Mouse (Mus musculus) myocyte (in vitro differentiated cells): Measurements from ENCODE around the gene Ccdc81. TPM values are rescaled to one million over a fixed set of nuclear protein-coding genes. Genes with fewer than 3 reads are reported as not detected.
A peak's percentile ranks its signal among the peaks of the same experiment; 100 is the strongest.

ENCODE experiments used
- H3K27me3 ChIP-seq: one replicate; pipeline ENCODE4 v1.6.1; 2011; ENCODE audit not compliant: control insufficient read depth, insufficient read depth, insufficient read length
- H3K36me3 ChIP-seq: one replicate; pipeline ENCODE4 v1.6.1; 2011; ENCODE audit not compliant: control insufficient read depth, insufficient read depth
- H3K4me2 ChIP-seq: one replicate; pipeline ENCODE4 v1.6.1; 2011; ENCODE audit warnings: low read depth, control low read depth
- H3K4me3 ChIP-seq: one replicate; pipeline ENCODE4 v1.5.1; 2011; ENCODE audit warnings: mild to moderate bottlenecking, control low read depth, moderate library complexity
- H3K79me2 ChIP-seq: one replicate; pipeline ENCODE4 v1.6.1; 2011; ENCODE audit not compliant: control insufficient read depth, insufficient read depth
- H3ac ChIP-seq: one replicate; pipeline ENCODE4 v1.6.1; 2011; ENCODE audit not compliant: control insufficient read depth, insufficient read length
- CEBPB ChIP-seq: IDR thresholded peaks from 2 replicates; pipeline ENCODE4 v1.6.1; 2011; ENCODE audit warnings: mild to moderate bottlenecking, moderate library complexity; ENCODE audit not compliant: poor library complexity, insufficient read depth, severe bottlenecking
- E2F4 ChIP-seq: IDR thresholded peaks from one replicate; pipeline ENCODE4 v1.6.1; 2011; ENCODE audit warnings: mild to moderate bottlenecking, control low read depth, moderate library complexity; ENCODE audit not compliant: insufficient read depth
- MAX ChIP-seq: IDR thresholded peaks from one replicate; pipeline ENCODE4 v1.6.1; 2011; ENCODE audit warnings: low read depth, mild to moderate bottlenecking, control low read depth
- MYOD1 ChIP-seq, 3 experiments: IDR thresholded peaks; one replicate each; pipeline ENCODE4 v1.6.1; 2011; ENCODE audit warnings: control low read depth in 2 of 3, low read depth in 2 of 3, mild to moderate bottlenecking in 2 of 3, moderate library complexity in 1 of 3; ENCODE audit not compliant: insufficient read length in 2 of 3, control insufficient read depth in 1 of 3
- MYOG ChIP-seq, 3 experiments: IDR thresholded peaks; one replicate each; pipeline ENCODE4 v1.6.1; 2011; ENCODE audit warnings: control low read depth in 2 of 3, low read depth in 2 of 3, mild to moderate bottlenecking in 2 of 3; ENCODE audit not compliant: insufficient read length in 2 of 3, control insufficient read depth in 1 of 3, insufficient read depth in 1 of 3
- POLR2A ChIP-seq: IDR thresholded peaks from one replicate; pipeline ENCODE4 v1.6.1; 2011; ENCODE audit warnings: low read depth, mild to moderate bottlenecking, control low read depth, moderate library complexity; ENCODE audit not compliant: insufficient read length
- POLR2AphosphoS2 ChIP-seq: IDR thresholded peaks from one replicate; pipeline ENCODE4 v1.6.1; 2011; ENCODE audit warnings: low read depth, control low read depth; ENCODE audit not compliant: insufficient read length
- REST ChIP-seq: IDR thresholded peaks from one replicate; pipeline ENCODE4 v1.6.1; 2011; ENCODE audit warnings: mild to moderate bottlenecking, control low read depth, moderate library complexity; ENCODE audit not compliant: insufficient read depth, insufficient read length
- SRF ChIP-seq: IDR thresholded peaks from one replicate; pipeline ENCODE4 v1.6.1; 2011; ENCODE audit warnings: low read depth; ENCODE audit not compliant: control insufficient read depth, insufficient read length
- TCF12 ChIP-seq: IDR thresholded peaks from one replicate; pipeline ENCODE4 v1.6.1; 2011; ENCODE audit warnings: mild to moderate bottlenecking, control low read depth; ENCODE audit not compliant: poor library complexity, insufficient read depth, severe bottlenecking
- TCF3 ChIP-seq: IDR thresholded peaks from one replicate; pipeline ENCODE4 v1.6.1; 2011; ENCODE audit warnings: low read depth, control low read depth; ENCODE audit not compliant: insufficient read length
- USF1 ChIP-seq: IDR thresholded peaks from one replicate; pipeline ENCODE4 v1.6.1; 2011; ENCODE audit warnings: low read depth, mild to moderate bottlenecking, control low read depth, moderate library complexity
- polyA plus RNA-seq: library from polyadenylated mRNA; unstranded; fragments of >200 nt; fragmentation: generic; extraction: Trizol; gene quantifications from one replicate; pipeline ENCODE4 v1.2.1, GENCODE M21; 2012; ENCODE audit warnings: missing spikeins

The Ccdc81 gene
- polyA plus RNA-seq, 1 experiment: not detected

DNA sequence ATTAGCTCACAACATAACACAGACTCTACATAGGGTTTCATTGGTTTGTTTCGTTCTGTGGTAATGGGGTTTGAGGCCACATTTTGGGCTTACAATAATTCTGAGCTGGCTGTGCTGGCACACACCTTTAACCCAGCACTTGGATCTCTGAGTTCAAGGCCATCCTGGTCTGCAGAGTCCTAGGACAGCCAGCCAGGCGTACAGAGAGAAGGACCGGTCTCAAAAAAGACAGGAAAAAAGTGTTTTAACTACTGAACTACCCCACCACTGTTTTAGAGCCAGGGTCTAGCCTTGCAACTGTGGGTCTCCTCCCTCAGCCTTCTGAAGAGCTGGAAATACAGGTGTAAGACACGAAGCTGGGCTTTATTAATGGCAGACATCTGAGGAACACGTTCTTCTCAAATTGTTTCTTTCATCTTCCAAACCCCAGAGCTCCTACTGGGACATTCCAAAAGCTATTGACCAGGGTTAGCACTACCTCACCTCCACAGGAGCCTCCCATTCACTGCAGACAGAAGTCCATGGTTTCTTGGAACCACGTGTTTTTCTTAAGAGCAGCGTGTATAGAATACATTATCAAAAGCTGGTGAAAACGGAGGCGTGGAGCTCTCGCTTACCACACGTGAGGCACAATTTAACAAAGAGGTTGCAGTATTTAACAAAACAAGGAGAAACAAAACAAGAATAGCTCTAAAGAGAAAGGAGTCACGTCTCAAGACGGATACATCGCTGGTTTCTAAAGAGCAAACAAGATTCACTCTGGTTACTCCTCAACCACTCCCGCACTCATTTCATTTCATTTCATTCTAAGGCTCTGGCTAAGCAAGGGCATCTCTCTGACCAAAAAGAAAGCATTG is 36.3 kb upstream of the Ccdc81 start:
- Histone ChIP-seq H3ac (peak overlapping the region; percentile 66), H3K79me2 (peaks cover 28% of the 10 kb centered on the region), H3K4me3 (peak overlapping the region; percentile 90), H3K27me3 (no peaks in the 10 kb centered on the region), H3K36me3 (no peaks in the 10 kb centered on the region), H3K4me2 (peak overlapping the region; percentile 87)
- TF ChIP-seq SRF (no peak), TCF12 (no peak), USF1 (no peak), CEBPB (no peak), MYOD1 (IDR thresholded peaks at IDR 0.05; ENCODE audit: control insufficient read depth in 1 of 3, insufficient read length in 2 of 3, low read depth in 2 of 3) (no peak), MAX (no peak)

GRCm38 (mm10) chr7:89923441-89924180 is 20.2 kb upstream of the Ccdc81 start:
- no peak overlapping the region for H3K4me2 ChIP-seq
- peaks cover 4% of the 10 kb centered on the region for H3K36me3 ChIP-seq
- H3ac ChIP-seq: no peak overlapping the region
- TF ChIP-seq MAX (no peak), REST (no peak), POLR2AphosphoS2 (no peak), USF1 (no peak), TCF3 (no peak), POLR2A (no peak), E2F4 (no peak), MYOG (IDR thresholded peaks at IDR 0.05; ENCODE audit: control insufficient read depth in 1 of 3, insufficient read depth in 1 of 3, insufficient read length in 2 of 3, low read depth in 2 of 3) (no peak), TCF12 (no peak), CEBPB (no peak), MYOD1 (IDR thresholded peaks at IDR 0.05; ENCODE audit: control insufficient read depth in 1 of 3, insufficient read length in 2 of 3, low read depth in 2 of 3) (no peak), SRF (no peak)
- no peaks in the 10 kb centered on the region for H3K79me2 ChIP-seq
- H3K4me3 ChIP-seq: no peak overlapping the region
- no peaks in the 10 kb centered on the region for H3K27me3 ChIP-seq

GRCm38 (mm10) chr7:89917776-89918175 is 14.3 kb upstream of the Ccdc81 start:
- H3K27me3 ChIP-seq: no peaks in the 10 kb centered on the region
- H3K79me2 ChIP-seq: no peaks in the 10 kb centered on the region
- no peak overlapping the region for H3ac ChIP-seq
- H3K4me2 ChIP-seq: no peak overlapping the region
- TF ChIP-seq SRF: no peak
- H3K4me3 ChIP-seq: no peak overlapping the region
- H3K36me3 ChIP-seq: peaks cover 4% of the 10 kb centered on the region

DNA sequence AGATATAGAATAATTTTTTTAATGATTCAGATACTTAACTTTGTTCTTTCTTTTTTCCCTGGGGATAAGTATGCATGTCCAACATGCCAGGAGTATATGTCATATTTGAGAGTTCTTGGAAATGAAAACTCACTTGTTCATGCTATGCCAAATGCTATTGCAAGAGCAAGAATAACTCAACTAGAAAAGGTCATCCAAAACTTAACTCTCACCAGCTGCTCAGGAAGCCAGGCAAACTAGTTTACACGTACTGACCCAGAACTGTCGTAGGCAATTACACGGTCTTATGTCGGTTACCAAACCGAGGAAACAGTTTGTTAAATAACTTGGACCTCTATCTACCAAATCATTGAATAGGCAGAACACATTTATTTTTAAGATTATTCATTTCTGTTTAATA is 13.3 kb upstream of the Ccdc81 start:
- Histone ChIP-seq H3K36me3 (peaks cover 4% of the 10 kb centered on the region), H3K27me3 (no peaks in the 10 kb centered on the region), H3ac (no peak overlapping the region), H3K4me2 (no peak overlapping the region), H3K79me2 (no peaks in the 10 kb centered on the region), H3K4me3 (no peak overlapping the region)
- no peak for TF ChIP-seq POLR2AphosphoS2
- TF ChIP-seq CEBPB: no peak
- TF ChIP-seq TCF12: no peak
- TF ChIP-seq POLR2A: no peak
- no peak for TF ChIP-seq TCF3
- TF ChIP-seq E2F4: no peak
- TF ChIP-seq REST: no peak

DNA sequence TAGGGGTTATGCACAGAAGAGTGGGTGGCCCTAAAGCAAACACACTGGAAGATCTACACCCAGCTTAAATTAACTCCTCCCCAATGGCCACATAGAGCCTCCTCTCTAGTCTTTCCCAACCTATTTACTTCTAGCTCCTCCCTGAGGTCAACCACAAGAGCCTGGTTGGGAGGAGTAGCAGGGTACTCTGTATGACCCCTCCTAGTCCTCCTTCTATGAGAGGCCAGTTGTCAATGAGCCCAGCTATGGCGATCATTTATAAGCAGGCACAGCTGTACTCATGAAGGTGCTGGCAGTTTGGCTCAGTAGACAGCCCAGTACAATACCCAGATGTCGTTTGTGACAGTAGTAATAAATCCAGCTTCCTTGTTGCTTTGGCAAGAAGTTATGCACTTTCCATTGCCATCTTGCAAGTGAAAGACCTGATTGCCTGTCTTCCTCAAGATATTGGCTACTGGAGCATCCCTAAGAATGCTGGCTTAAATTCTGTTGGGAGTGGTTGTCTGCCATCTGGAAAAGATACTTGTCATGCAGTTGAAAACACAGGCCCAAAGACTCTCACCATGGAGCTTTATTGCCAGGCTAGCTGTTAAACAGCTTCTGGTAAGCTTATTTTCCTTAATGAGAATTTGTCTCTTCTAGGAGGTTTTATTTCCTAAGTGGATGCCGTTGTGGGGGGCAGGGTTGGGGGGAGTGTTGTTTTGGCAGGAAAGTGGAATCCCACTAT is 10.2 kb upstream of the Ccdc81 start:
- Histone ChIP-seq H3ac (no peak overlapping the region), H3K4me2 (no peak overlapping the region), H3K4me3 (no peak overlapping the region), H3K27me3 (no peaks in the 10 kb centered on the region), H3K36me3 (peaks cover 4% of the 10 kb centered on the region), H3K79me2 (no peaks in the 10 kb centered on the region)
- TF ChIP-seq TCF12: no peak
- no peak for TF ChIP-seq MYOD1 (IDR thresholded peaks at IDR 0.05; ENCODE audit: control insufficient read depth in 1 of 3, insufficient read length in 2 of 3, low read depth in 2 of 3)
- TF ChIP-seq E2F4: no peak
- no peak for TF ChIP-seq POLR2AphosphoS2
- TF ChIP-seq SRF: no peak
- TF ChIP-seq MYOG (IDR thresholded peaks at IDR 0.05; ENCODE audit: control insufficient read depth in 1 of 3, insufficient read depth in 1 of 3, insufficient read length in 2 of 3, low read depth in 2 of 3): no peak
- no peak for TF ChIP-seq REST
- no peak for TF ChIP-seq USF1
- no peak for TF ChIP-seq TCF3
- no peak for TF ChIP-seq POLR2A
- no peak for TF ChIP-seq CEBPB
- no peak for TF ChIP-seq MAX
